Mouse (Mus musculus) frontal cortex, postnatal 14 days (tissue): ENCODE data around the gene Txlnb.
A peak's percentile ranks its signal among the peaks of the same experiment; 100 is the strongest.
"Not testable (repeated sequence)": the region's sequence is repeated elsewhere in the genome, so short reads cannot be mapped to it uniquely, and the experiment has no call there.

Experiments
- DNase-seq, 2 experiments: peaks; one replicate each; pipeline ENCODE4 v3.0.0; 2022; ENCODE audit warnings: low spot score in 2 of 2

The Txlnb gene

DNA sequence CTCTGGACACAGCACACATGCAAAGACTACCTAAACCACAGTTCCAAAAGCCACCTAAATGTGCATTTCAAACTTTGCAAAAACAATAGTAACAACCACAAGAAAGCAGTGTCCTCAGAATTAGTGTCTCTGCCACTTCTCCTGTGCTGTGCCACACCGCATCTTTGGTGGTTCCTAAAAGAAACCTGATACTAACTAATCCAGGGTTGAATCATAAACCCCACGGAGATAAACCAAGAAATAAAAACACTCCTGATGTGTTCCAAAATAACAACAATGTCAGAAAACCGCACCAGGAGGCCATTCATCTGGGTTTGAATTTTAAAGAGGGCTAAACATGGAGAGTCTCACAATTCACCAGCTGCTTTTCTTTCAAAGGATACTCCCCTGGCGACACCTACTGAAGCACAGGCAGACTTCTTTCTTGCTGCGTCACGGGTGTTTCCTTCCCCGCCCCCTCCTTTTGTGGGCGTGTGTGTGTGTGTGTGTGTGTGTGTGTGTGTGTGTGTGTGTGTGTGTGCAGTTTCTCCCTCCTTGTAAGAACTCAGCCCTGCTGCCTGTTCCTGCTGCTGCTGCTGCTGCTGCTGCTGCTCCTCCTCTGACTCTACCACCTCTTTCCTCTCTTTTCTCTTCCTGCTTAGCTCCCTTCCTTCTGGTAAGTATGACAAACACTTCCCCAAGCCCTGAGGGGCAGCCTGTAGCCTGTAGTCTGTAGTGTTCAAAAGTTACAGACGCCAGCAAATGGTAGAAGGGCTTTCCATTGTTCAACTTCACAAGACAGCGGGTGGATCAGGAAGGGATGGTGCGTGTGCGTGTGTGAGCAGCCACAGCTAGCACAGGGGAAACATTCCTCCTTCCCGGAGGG is at the start of gene Txlnb:
Gene Txlnb (plus strand): TSS at position 460 of the 865 bp plus-strand sequence.
- DNase-seq = peak; percentile 12 to 19

DNA sequence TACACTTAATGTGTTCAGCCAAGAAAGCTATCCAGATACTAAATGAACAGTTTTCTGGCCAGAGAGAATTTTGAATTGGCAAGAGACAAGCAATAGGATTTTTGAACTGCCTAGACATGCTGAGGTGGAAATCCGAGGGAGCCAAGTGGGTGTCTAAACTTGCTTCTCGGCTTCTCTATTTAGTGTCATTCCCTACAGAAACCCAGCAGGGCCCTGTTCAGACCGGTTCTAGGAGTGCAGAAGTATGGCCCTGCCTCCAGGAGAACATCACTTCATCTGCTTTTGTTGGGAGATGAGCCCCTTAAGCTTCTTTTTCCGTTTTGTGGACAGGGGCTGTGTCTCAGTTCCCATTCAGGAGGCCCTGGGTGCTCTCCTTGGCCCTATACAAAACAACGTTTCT is 43.5 kb upstream of the Txlnb start:
- no peak for DNase-seq

DNA sequence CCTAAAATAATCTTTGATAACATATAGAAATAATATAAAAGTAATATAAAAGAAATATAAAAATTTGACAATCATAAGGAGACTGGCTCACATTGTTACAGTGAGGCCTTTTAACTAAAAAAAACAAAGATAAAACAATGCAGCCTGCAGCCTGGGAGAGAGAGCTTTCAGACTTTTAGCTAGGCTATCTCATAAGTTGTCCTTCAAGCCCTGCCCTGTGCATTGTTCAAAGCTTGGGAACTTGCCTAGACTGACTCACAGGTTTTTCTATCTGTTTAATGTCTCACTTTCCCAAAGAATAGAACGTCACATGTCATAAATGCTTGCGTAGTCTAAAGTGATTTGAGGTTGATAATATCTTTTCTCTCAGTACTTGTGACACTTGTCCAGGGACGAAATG is 36.3 kb upstream of the Txlnb start:
- no peak for DNase-seq

DNA sequence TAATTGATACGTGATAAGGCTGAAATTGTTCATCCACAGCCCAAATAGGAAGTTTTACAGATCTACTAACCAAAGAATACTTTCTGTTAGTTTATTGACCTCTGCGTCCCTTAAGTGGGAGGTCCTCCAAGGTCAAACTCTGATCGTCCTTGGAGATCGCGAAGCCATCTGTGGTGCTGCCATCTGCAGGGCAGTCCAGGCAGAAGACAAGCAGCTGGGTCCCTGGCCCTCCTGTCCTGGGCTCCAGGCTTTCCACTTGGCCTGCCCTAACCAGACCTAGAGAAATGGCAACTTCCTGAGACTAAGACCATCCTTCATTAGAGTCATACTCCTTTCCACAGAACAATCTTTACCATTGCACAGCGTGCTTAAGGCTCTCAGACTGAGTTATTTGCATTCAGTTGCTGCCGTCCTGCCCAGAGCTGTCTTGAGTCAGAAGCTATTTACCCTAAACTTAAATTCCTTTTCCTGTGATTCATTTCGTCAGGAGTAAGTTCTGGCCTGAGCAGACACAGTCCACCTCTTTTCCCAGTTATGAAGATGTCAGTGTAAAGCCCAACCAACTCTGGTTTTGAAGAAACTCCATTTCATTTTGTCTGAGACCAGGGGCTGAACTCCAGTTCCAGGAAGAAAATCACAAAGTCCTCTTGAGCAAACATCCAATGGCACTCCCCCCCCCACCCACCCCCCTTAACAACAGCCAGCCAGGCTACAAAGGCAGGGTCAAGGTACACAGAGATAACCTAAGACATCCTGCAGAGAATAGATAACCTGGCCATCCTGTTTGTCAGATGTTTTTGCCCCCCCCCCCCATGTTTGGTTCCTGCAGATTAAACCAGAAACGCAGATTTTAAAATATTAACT is 35.0 kb upstream of the Txlnb start:
- no peak for DNase-seq

DNA sequence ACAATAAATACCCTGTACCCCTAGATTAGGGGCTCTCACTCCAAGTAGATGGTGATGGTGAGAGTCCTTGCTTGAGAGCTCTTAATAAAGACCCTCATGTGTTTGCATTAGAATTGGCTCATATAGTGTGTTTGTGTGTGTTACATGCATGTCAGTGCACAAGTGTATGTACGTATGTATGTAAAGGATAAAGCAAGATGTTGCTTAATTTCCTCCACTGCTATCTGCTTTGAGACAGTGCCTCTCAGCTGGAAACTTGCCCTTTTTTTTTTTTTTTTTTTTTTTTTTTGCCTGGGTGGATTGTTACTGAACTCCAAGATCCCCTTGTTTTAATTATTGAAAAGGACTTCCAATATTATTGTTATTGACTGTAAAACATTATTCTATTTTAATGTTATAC is 34.4 kb upstream of the Txlnb start:
- DNase-seq = no peak

DNA sequence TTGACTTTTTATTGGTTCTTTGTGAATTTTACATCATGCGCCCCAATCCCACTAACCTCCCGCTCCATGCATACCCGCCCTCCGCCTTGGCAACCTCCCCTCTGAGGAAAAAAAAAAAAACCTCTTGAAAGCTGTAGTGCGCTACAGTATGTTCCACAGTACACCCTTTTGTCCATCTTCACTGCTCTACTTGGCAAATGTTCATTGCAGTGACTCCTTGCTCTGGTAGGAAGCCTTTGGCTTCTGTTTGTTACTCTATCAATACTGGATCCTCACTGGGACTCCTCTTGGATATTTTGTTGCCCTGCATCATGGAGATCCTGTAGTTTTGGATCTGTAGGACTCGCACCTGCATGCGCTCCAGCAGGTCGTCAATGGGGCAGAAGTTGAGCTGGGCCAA is 33.1 kb upstream of the Txlnb start:
- DNase-seq = no peak

DNA sequence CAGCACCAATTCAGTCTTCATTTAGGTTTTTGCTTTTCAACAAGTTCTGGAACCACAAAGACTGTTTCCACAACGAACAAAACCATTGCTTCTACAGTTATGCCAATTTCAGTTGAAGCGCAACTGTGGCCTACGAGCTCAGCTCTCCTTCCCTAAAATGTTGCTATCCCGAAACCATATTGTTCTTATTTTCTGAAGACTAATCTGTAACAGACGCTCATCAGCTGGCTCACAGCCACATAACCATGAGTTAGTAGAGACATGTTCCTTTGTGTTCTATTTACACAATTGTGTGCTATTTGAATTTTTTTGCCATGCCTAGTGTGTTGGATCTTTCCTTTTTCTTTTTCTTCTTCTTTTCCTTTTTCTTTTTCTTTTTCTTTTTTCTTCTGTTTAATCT is 26.2 kb upstream of the Txlnb start:
- no peak for DNase-seq

DNA sequence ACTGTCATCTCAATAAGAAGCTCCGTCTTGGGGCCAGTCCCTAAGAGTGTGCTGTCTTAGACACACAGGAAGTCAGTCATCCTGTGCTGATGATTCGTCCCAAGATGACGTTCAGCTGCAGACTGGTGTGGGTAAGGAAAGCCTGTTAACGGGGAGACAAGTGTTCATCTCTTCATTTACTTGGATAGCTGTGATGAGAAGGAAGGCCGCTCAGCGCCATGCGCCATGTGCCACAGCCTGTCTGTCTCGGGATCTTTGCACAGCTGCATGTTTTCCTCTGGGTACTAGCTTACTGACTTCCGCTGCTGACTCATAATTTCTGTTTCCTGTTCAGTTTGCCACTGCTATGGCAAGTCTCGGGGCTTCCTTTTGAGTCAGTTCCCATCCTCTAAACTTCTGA is 23.7 kb upstream of the Txlnb start:
- DNase-seq = no peak

DNA sequence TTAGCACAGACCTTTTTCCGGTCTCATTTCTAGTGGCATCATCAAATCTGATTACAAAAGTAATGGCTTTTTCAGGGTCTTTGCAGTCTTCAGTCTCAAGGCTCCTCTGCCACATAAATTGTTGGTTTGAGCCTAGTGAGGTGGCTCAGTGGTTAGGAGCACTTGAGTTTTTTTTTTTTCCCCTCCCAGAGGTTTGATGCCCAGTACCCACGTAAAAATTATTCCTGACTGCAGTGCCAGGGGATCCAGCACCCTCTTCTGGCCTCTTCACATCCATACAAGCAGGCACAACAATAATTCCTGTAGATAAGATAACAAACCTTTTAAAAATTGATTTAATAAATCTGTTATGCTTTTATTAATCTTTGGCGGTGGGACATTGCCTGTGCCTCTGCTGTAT is 21.7 kb upstream of the Txlnb start:
- DNase-seq = no peak

DNA sequence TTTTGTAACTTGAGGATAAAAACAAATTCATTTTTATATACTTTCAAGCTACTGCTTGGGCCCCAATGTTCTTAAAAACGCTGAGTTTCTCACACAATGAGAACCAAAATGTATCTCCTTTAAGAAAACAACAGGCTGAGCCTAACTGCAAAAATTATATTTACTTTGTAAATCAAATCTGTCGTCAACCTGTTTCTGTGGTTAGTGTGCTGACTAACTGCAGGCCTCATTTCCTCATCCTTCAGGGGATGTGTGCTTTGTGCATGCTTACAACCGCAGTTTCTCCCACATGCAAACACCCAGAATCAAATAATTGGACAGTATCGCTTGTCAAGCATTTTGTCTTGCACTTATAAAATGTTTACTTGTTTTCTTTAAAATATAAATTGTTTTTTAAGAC is 20.9 kb upstream of the Txlnb start:
- no peak for DNase-seq

DNA sequence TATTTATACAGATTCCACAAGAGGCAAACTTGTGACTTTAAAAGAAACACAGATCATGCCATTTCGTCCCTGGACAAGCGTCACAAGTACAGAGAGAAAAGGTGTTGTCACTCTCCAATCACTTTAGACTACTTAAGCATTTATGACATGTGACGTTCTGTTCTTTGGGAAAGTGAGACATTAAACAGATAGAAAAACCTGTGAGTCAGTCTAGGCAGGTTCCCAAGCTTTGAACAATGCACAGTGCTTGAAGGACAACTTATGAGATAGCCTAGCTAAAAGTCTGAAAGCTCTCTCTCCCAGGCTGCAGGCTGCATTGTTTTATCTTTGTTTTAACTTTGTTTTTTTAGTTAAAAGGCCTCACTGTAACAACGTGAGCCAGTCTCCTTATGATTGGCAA is 19.3 kb upstream of the Txlnb start:
- DNase-seq = not testable (repeated sequence)

DNA sequence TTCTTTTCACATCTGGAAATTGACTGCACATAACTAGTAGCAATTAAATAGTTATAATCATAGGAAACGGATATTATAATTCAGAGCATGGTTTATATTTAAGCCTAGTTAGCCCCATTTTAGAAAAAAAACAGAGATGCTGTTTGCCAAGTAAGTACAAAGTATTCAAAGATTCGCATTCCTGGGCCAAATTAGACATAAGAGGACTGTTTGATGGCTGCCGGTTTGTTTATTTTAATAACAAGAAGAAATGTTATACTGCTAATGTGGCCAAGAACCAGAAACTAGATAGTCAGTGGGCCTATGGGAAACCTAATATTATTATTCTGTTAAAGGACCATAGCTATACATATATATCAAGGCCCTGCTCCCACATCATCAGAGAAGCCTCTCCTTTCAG is 9.3 kb upstream of the Txlnb start:
- DNase-seq = no peak

DNA sequence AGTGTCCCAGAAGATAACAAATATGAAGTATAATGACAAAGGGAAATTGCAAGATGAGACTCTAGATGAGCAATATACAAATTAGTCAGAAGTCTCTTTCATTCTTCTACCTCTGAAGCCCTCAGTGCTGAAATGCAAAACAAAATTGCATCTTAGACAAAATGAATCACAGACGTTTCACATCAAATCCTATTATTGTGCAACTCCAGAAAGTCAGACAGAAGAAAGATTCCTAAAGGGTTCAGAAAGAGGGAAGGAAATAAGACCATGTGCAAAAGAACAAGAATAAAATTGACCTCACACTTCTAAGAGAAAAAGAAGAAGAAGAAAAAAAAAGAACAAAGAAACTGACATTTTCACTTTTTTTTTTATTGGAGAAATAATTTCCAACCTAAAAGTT is 8.1 kb upstream of the Txlnb start:
- DNase-seq = no peak

DNA sequence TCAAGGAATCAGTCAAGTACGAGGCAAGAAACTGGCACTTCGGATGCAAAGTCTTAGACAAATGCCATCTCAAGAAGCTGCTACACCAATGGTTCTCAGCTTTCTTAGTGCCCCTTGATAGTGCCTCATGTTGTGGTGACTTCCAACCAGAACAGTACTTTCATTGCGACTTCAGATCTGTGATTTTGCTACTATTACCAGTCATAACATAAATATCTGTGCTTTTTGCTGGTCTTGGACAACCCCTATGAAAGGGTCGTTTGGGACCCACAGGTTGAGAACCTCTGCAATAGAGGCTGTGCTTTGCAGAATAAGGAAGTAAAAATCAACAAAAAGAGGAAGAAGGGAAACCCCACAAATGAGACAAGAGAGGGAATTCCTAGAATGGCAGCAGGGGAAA is 7.7 kb upstream of the Txlnb start:
- DNase-seq = no peak

DNA sequence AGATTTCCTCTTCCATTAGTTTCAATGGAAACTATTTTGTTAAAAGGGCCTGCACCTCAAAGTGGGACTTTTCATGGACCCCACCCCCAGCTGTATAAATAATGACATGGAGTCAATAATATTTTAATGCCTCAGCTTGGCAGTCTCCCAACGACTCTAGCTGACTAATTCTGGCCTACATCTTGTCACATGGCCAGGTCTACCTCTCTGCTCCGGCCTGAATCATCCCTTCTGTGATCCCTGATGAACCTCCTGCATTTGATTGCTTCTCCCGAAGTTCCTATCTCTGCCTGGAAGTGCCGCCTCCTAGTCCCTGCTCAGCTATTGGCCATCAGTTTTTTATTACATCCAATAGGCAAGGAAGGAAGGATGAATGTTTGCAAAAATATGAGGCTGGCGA is 2.1 kb upstream of the Txlnb start:
- no peak for DNase-seq

DNA sequence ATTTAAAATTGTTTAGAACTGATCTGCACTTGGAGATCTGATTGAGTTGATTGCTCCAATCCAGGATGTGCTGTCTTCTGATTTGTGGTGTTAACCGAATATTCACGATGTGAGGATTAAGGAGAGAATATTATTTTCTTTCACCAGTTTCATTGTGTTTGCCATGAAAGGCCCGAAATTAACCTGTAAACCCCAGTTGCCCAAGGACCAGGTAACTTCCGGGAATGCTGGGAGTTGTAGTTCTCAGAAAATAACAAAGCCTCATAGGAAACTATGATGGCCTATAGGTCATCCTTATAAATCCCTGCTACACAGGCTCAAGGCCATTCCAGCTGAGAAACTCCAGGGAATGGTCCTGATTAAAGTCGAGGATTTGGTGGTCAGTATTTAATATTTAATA is 1.6 kb upstream of the Txlnb start:
- no peak for DNase-seq

DNA sequence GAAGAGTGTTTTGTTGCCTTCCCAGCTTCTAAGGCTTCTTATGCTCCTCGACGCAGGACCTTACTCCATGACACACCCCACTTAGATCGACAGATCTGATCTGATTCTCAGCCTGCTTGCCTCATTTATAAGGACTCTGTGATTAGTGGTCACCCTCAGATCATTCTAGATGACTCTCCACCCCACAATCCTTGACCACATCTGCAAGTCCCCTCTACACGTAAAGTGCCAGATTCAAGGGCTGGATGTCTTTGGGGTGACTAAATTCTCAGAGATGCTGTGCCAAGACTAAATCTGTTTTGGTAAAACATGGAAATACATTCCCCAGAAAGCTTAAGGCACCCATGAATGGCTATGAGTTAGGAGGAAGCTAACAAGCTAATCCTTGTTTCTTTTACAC is 799 bp upstream of the Txlnb start:
- DNase-seq = no peak

DNA sequence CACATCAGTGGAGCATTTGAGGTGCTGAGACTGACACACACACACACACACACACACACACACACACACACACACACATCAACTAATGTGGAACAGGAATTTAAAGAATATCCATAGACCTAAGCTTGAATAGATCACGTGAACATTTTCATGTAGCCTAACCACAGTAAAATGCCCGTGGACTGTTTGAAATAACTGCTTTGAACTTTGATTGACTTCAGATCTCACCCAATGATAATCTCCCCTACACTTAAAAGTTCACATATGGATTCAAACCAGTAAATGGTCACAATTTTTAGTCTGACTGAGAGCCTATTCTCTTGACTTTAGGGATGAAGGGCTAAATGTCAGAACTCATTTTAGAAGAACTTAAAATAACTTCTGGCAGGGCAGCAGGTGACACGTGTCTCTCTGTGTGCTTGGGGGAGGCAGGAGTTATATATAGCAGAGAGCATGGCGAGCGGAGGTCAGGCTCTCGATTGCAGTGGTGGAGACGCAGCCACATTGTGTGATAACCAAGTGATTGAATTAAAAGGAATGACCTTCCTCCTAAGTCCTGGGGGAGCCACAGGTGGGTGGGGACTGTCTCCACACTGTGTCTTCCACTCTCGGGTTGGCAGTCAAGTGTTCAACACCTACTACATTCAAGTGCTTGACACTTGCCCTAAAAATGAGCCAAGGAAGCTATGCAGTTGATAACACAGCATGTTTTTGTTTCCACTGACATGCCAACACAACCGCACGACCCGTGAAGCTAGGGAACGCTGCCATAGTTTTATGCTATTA is 1.0 kb downstream of the Txlnb start:
- DNase-seq = no peak

DNA sequence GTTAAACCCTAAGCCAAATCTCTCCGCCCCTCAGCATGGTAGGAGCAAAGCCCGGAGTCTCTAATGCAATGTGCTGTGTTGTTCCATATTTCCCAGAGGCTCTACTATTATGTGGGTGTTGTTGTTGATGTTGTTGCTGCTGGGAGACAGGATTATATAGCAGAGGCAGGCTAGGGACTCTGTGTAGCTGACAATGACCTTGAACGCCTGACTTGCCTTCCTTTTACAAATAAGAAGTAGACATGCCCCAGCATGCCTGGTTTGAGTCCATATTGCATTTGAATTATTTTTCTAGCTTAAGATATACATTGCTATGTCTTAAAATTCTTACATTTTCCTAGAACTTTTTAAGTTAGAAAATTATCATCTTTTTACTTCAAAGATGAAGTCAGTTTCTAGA is 1.7 kb downstream of the Txlnb start:
- no peak for DNase-seq

DNA sequence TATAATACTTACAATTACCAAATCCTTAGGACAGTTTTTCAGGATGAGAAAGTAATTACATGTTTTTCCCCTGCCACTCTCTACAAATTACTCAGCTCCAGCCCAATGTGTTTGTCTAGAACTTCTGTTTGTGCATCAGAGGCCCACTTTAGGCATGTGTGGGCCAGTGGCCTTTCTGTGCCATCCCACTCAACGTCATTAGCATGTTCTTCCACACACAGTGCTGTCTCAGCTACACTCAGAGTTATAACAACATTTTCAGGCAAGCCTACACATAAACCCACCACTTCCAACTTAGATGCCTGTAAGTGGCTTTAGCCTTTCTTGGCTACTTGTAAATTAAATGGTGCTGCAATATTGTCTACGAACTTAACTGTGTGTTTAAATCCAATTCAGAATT is 5.8 kb downstream of the Txlnb start:
- no peak for DNase-seq

DNA sequence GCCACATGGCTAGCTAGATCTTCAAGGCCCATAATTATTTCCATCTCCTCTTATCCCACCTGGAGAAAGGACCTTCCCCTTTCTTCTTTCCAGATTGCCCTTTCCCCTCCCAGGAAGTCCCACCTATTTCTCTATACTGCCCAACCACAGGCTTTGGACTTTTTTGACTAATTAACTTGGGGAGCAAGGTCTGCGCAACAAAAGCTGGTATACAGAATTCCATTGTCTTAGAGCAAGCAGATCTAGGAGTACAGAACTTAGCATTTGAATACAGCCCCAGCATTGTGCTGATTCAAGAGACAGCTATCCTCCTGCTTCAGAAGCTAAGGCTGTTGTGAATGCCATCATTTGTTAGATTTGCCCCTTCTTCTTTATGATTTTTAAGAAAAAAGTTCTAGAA is 12.5 kb downstream of the Txlnb start:
- no peak for DNase-seq

DNA sequence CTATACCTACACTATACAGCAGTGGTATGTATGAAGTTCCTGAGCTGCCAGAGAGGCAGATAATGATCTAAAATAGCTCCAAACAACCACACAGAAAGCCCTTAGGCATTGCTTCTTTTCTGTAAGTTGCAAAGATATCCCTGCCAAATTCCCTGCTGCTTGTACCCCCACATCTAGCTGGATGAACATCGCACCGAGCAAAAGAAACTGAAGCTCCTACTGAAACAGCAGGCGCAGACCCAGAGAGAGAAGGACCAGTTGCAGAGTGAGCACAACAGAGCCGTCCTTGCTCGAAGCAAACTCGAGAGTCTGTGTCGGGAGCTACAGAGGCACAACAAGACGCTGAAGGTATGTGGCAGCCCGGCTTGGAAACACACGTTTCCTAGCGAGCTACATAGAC is 19.0 kb downstream of the Txlnb start:
- no peak for DNase-seq
